Mouse (Mus musculus) midbrain, embryonic 13.5 days (tissue): ENCODE data around the gene Itga2. TPM values are rescaled to one million over a fixed set of nuclear protein-coding genes. Genes with fewer than 3 reads are reported as not detected.

Experiments used
- ATAC-seq: fragments of 200-750 bp; cut with Nextera tagmentation; 2 replicates; pipeline ENCODE4 v1.8.0; 2017; ENCODE audit warnings: mild to moderate bottlenecking, moderate TSS enrichment, moderate library complexity
- H3K27ac ChIP-seq: fragments of 300-500 bp; sonication (generic); 2 replicates; pipeline ENCODE4 v1.5.1; 2015; ENCODE audit warnings: inconsistent platforms, mild to moderate bottlenecking, moderate library complexity
- H3K27me3 ChIP-seq: fragments of 300-500 bp; sonication (generic); 2 replicates; pipeline ENCODE4 v1.6.1; 2015; ENCODE audit warnings: mild to moderate bottlenecking, inconsistent platforms
- H3K36me3 ChIP-seq: fragments of 300-500 bp; sonication (generic); 2 replicates; pipeline ENCODE4 v1.6.1; 2015; ENCODE audit warnings: mild to moderate bottlenecking, inconsistent platforms
- H3K4me1 ChIP-seq: fragments of 300-500 bp; sonication (generic); replicated peaks from 2 replicates; pipeline ENCODE4 v1.6.1; 2015; ENCODE audit warnings: inconsistent platforms
- H3K4me2 ChIP-seq: fragments of 300-500 bp; sonication (generic); replicated peaks from 2 replicates; pipeline ENCODE4 v1.6.1; 2015; ENCODE audit warnings: moderate library complexity, mild to moderate bottlenecking, inconsistent platforms
- H3K4me3 ChIP-seq: fragments of 300-500 bp; sonication (generic); replicated peaks from 2 replicates; pipeline ENCODE4 v1.5.1; 2015; ENCODE audit warnings: mild to moderate bottlenecking, inconsistent platforms
- H3K9ac ChIP-seq: fragments of 300-500 bp; sonication (generic); replicated peaks from 2 replicates; pipeline ENCODE4 v1.6.1; 2015; ENCODE audit warnings: mild to moderate bottlenecking, inconsistent platforms
- H3K9me3 ChIP-seq: fragments of 300-500 bp; sonication (generic); 2 replicates; pipeline ENCODE4 v1.6.1; 2016; ENCODE audit warnings: mild to moderate bottlenecking, inconsistent platforms
- WGBS: fragments of 180-500 bp; shearing (Covaris S2); methylation state at CpG from one replicate; pipeline ENCODE4 v1.1.7; 2015; 5-methylcytosine and 5-hydroxymethylcytosine counted together
- polyA plus RNA-seq: library from polyadenylated mRNA; unstranded; fragments of >200 nt; fragmentation: Nextera tagmentation; extraction: Ambion mirVana; gene quantifications from 2 replicates; pipeline ENCODE4 v1.2.1, GENCODE M21; 2015

Gene Itga2
- polyA plus RNA-seq, 1 experiment from 2014 or later, result 1.6 TPM

GRCm38 (mm10) chr13:114802971-114803370, 128.9 kb downstream of the Itga2 start:
- no peaks in the 10 kb centered on the region for H3K36me3 ChIP-seq
- no peak for ATAC-seq
- no peak overlapping the region for H3K27ac ChIP-seq
- H3K9ac ChIP-seq, result no peak overlapping the region
- no peak overlapping the region for H3K4me2 ChIP-seq
- no peaks in the 10 kb centered on the region for H3K27me3 ChIP-seq
- H3K9me3 ChIP-seq, result 0 out of 2 replicates have a peak, but pooled peaks cover 3% of the 10 kb centered on the region
- no peaks in the 10 kb centered on the region for H3K4me1 ChIP-seq
- WGBS, result 89% methylated on average over 2 of the region's 2 CpGs
- no peak overlapping the region for H3K4me3 ChIP-seq

GRCm38 (mm10) chr13:114801857-114802256, 130.0 kb downstream of the Itga2 start:
- no peaks in the 10 kb centered on the region for H3K27me3 ChIP-seq
- no peaks in the 10 kb centered on the region for H3K36me3 ChIP-seq
- no peak overlapping the region for H3K9ac ChIP-seq
- H3K27ac ChIP-seq, result no peak overlapping the region
- H3K9me3 ChIP-seq, result 0 out of 2 replicates have a peak, but pooled peaks cover 3% of the 10 kb centered on the region
- H3K4me1 ChIP-seq, result no peaks in the 10 kb centered on the region
- WGBS, result 86% methylated on average over 3 of the region's 3 CpGs
- no peak for ATAC-seq
- H3K4me2 ChIP-seq, result no peak overlapping the region
- H3K4me3 ChIP-seq, result no peak overlapping the region

- no peaks in the 10 kb centered on the region for H3K9me3 ChIP-seq
- peak; percentile 55; the same call in 1 of the 2 replicates for ATAC-seq
- H3K36me3 ChIP-seq, result no peaks in the 10 kb centered on the region
- WGBS, result 44% methylated on average over 6 of the region's 6 CpGs
- no peak overlapping the region for H3K4me2 ChIP-seq
- H3K9ac ChIP-seq, result no peak overlapping the region
- H3K27me3 ChIP-seq, result no peaks in the 10 kb centered on the region
- no peak overlapping the region for H3K27ac ChIP-seq
- H3K4me1 ChIP-seq, result no peaks in the 10 kb centered on the region
- no peak overlapping the region for H3K4me3 ChIP-seq
Observed at GRCm38 (mm10) chr13:114793250-114794030, 138.5 kb downstream of the Itga2 start.

GRCm38 (mm10) chr13:114791511-114791910, 140.4 kb downstream of the Itga2 start:
- no peaks in the 10 kb centered on the region for H3K36me3 ChIP-seq
- H3K27me3 ChIP-seq, result no peaks in the 10 kb centered on the region
- no peaks in the 10 kb centered on the region for H3K4me1 ChIP-seq
- ATAC-seq, result no peak
- H3K4me2 ChIP-seq, result no peak overlapping the region
- H3K27ac ChIP-seq, result no peak overlapping the region
- H3K9me3 ChIP-seq, result no peaks in the 10 kb centered on the region
- no peak overlapping the region for H3K9ac ChIP-seq
- no peak overlapping the region for H3K4me3 ChIP-seq
- 83% methylated on average over 1 of the region's 1 CpGs for WGBS

Other genes starting within 250 kb of the Itga2 start
- gene Mocs2, start 113.9 kb downstream of the Itga2 start, polyA plus RNA-seq, result 99.6 and 103 TPM in 2 replicates
- gene Pelo, start 158.1 kb upstream of the Itga2 start, polyA plus RNA-seq, result 4.4 and 5.0 TPM in 2 replicates
- 2.1 and 3.0 TPM in 2 replicates for gene Gm49395, start 169.8 kb upstream of the Itga2 start, polyA plus RNA-seq
- gene Itga1, start 169.9 kb upstream of the Itga2 start, polyA plus RNA-seq, result 5.6 and 6.4 TPM in 2 replicates